Mouse (Mus musculus) megakaryocyte progenitor cell, adult 5-6 weeks (primary cell): Measurements from ENCODE around the gene Abcb9. TPM values are rescaled to one million over a fixed set of nuclear protein-coding genes. Genes with fewer than 3 reads are reported as not detected.
A peak's percentile ranks its signal among the peaks of the same experiment; 100 is the strongest.

Experiments
- ATAC-seq: replicated peaks from 2 replicates; pipeline ENCODE4 v1.8.0; 2016; ENCODE audit warnings: mild to moderate bottlenecking, moderate TSS enrichment, inconsistent platforms; ENCODE audit not compliant: poor library complexity
- total RNA-seq, 2 experiments: library from RNA; stranded (forward) in 1 of 2; stranded (reverse) in 1 of 2; fragments of 157-497, 149-512 nt in 1 of 2; fragments of 200-1000 nt in 1 of 2; gene quantifications; 2 replicates each; pipeline versions ENCODE4 v1.2.3 to v1.2.4; 2015 to 2017

Abcb9 gene
- 0.35 and 0.54 TPM in 2 replicates for total RNA-seq (2015)
- total RNA-seq (2017), result 0.25 and 0.61 TPM in 2 replicates

- peak; percentile 88 for ATAC-seq
Observed at GRCm38 (mm10) chr5:124095596-124096232, at the start of gene Abcb9. Gene Abcb9 (minus strand): TSS chr5:124095798.

- ATAC-seq, result no peak; the same call in 1 of the 2 replicates
Observed at GRCm38 (mm10) chr5:124138066-124138465, 42.5 kb upstream of the Abcb9 start.

GRCm38 (mm10) chr5:124134261-124134660 is 38.7 kb upstream of the Abcb9 start:
- ATAC-seq, result no peak

GRCm38 (mm10) chr5:124125093-124125492 is 29.5 kb upstream of the Abcb9 start:
- ATAC-seq, result no peak

- no peak for ATAC-seq
Observed at GRCm38 (mm10) chr5:124122357-124122756, 26.8 kb upstream of the Abcb9 start.

- ATAC-seq, result no peak
Observed at GRCm38 (mm10) chr5:124119204-124119603, 23.6 kb upstream of the Abcb9 start.

- ATAC-seq, result peak; percentile 38
Observed at GRCm38 (mm10) chr5:124115990-124116845, 20.6 kb upstream of the Abcb9 start, which contains the start of gene Arl6ip4. Gene Arl6ip4 (plus strand): TSS chr5:124116089.

- no peak for ATAC-seq
Observed at GRCm38 (mm10) chr5:124115531-124115930, 19.9 kb upstream of the Abcb9 start.

GRCm38 (mm10) chr5:124114276-124115025 is 18.9 kb upstream of the Abcb9 start:
- ATAC-seq, result no peak

GRCm38 (mm10) chr5:124113030-124113429 is 17.4 kb upstream of the Abcb9 start:
- ATAC-seq, result peak; percentile 29

GRCm38 (mm10) chr5:124112531-124112930 is 16.9 kb upstream of the Abcb9 start:
- ATAC-seq, result peak; percentile 3; the same call in 1 of the 2 replicates

GRCm38 (mm10) chr5:124111742-124112497 is 16.3 kb upstream of the Abcb9 start, which contains the start of gene Ogfod2:
Gene Ogfod2 (plus strand): TSS chr5:124112297.
- peak; percentile 78 for ATAC-seq

GRCm38 (mm10) chr5:124111077-124111741 is 15.6 kb upstream of the Abcb9 start:
- ATAC-seq, result peak; percentile 38

GRCm38 (mm10) chr5:124103552-124103951 is 8.0 kb upstream of the Abcb9 start:
- no peak for ATAC-seq

- ATAC-seq, result no peak
Observed at GRCm38 (mm10) chr5:124103020-124103419, 7.4 kb upstream of the Abcb9 start.

GRCm38 (mm10) chr5:124102326-124102725 is 6.7 kb upstream of the Abcb9 start:
- no peak for ATAC-seq

- no peak for ATAC-seq
Observed at GRCm38 (mm10) chr5:124100128-124101044, 4.8 kb upstream of the Abcb9 start.

GRCm38 (mm10) chr5:124098923-124099322 is 3.3 kb upstream of the Abcb9 start:
- no peak for ATAC-seq
